Mouse (Mus musculus) gastrocnemius, adult 2 months (tissue): Measurements from ENCODE around the gene Rcbtb2. TPM values are rescaled to one million over a fixed set of nuclear protein-coding genes. Genes with fewer than 3 reads are reported as not detected.

Experiments used
- DNase-seq: peaks from one replicate; pipeline ENCODE4 v3.0.0; 2022
- H3K27ac ChIP-seq: fragments of 200-600 bp; 2 replicates; pipeline ENCODE4 v1.8.1; 2022; ENCODE audit warnings: mild to moderate bottlenecking
- H3K4me3 ChIP-seq: fragments of 200-600 bp; 2 replicates; pipeline ENCODE4 v1.8.1; 2022; ENCODE audit warnings: mild to moderate bottlenecking, moderate library complexity
- CTCF ChIP-seq: fragments of 200-600 bp; IDR thresholded peaks from 2 replicates; pipeline ENCODE4 v1.8.1; 2022; ENCODE audit warnings: antibody characterized with exemption, mild to moderate bottlenecking, moderate library complexity
- intact Hi-C: fragments of 180-260 bp; cut with DNase I; formaldehyde crosslinking; loops from one replicate; pipeline ENCODE4 v1.15.1; 2025
- total RNA-seq, 2 experiments: library from RNA; stranded (reverse); gene quantifications; 2 replicates each; pipeline ENCODE4 v1.2.3; 2021

The Rcbtb2 gene
- total RNA-seq, 2 experiments from 2014 or later = 14.4 to 18.5 TPM

DNA sequence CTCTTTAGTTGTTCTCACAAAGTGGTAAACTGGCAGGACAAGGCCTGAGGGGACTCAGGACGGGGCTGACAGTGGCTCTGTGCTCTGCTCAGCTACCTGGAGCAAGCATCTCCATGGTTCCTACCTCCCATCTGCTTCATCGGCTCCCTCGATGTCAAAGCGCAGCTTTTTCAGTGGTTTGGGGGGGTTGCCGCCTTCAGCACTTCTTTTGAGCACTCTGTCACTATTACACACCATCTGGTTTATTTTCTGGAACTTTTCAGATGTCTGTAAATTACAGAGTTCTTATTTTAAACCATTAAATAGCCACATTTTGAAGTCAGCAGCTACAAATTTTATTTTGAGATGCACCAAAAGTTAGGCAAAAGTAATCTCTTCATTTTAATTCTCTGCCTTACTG lies 76.2 kb downstream of the Rcbtb2 start:
- TF ChIP-seq CTCF = no peak
- intact Hi-C loops = no loop called here
- no peak overlapping the region for H3K4me3 ChIP-seq
- H3K27ac ChIP-seq = no peak overlapping the region
- DNase-seq = no peak

DNA sequence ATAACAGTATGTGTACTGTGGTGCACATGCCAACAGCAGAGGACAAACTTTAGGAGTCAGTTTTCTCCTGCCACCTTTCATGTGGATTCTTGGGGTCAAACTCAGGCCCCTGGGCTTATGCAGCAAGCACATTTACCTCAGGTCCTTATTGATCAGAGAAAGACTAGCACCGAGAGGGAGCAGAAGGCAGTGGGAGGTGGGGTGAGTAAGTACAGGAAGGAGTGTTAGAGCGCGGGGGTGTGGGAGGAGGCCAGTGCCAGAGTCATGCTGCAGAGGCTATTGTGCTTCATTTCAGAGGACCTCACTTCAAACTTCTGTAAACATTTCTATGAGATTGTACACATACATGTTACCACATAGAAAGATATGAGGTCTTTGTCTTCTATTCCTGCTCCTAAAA lies 78.6 kb downstream of the Rcbtb2 start:
- H3K4me3 ChIP-seq = no peak overlapping the region
- DNase-seq = no peak
- H3K27ac ChIP-seq = no peak overlapping the region
- intact Hi-C loops = no loop called here
- no peak for TF ChIP-seq CTCF

DNA sequence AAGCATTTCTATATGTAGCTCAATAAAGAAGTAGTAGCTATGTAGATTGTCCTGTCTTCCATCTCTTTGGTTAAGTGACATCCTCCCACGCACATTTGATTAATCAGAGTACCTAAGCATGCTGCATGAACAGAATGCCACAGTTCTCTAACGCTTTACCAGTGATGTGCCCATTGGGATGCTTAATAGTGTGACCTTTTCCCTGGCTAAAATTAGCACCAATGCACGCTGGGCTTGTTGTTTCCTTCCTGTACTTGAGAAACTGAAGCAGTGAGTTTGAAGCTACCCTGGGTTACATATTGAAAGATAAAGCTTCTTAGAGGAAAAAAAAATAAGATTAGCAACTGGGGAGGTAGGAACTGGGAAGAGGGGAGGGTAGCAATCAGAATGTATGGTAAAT lies 81.2 kb downstream of the Rcbtb2 start:
- no peak for TF ChIP-seq CTCF
- H3K4me3 ChIP-seq = no peak overlapping the region
- intact Hi-C loops = no loop called here
- DNase-seq = no peak
- H3K27ac ChIP-seq = no peak overlapping the region; the same call in 1 of the 2 replicates

DNA sequence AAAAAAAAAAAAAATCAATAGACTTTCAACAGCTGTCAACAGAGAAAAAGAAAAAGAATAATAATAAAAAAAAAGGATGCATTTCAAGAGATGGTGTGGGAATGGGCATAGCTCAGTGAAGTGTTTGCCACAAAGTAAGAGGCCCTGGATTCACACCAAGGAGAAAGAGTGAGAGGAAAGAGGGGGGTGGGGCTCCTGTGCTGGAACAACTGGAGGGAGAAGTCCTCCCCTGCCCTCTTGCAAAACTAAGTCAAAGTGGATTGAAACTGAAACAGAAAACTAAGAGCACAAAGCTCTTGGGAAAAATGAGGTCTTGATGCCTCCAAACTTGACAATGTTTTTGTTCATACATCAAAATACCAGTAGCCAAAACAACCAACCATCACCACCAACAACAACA lies 86.4 kb downstream of the Rcbtb2 start:
- DNase-seq = peak; percentile 28
- TF ChIP-seq CTCF = no peak
- Histone ChIP-seq H3K27ac (peak overlapping the region; percentile 66; the same call in 1 of the 2 replicates), H3K4me3 (no peak overlapping the region)
- intact Hi-C loops = no loop called here

DNA sequence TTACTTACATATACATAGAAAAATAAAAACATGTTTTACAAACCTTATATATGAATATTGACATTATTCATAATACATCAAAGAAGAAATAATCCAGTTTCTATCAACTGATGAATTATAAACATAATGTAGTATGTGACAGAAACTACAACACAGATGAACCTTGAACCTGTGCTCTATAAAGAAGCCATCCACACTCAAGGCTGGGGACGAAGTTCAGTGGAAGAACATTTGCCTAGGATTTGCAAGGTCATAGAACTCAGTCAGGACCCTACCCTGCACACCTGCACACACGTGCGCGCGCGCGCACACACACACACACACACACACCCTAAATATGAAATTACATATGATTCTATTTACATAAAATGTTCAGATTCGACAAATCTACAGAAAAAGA lies 87.4 kb downstream of the Rcbtb2 start:
- intact Hi-C loops = no loop called here
- H3K27ac ChIP-seq = no peak overlapping the region; the same call in 1 of the 2 replicates
- DNase-seq = no peak
- no peak overlapping the region for H3K4me3 ChIP-seq
- no peak for TF ChIP-seq CTCF

DNA sequence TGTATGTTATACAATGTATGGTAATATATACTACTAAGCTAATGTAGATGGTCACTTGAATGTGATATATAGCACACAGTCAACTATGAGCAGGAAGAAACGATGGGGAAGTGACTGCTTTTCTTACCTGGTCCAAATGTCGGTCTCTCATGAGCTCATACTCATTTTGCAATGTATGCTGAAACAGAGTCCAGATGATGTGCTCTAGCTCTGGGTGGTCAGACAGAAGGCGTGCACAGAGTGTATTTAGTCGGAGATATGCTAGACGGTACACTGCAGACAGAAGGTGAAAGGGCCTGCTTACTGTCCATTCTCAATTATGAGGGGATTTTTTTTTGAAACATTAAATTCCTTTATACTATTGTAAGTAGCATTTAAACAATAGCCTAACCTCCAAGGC lies 88.6 kb downstream of the Rcbtb2 start:
- intact Hi-C loops = no loop called here
- DNase-seq = no peak
- no peak overlapping the region for H3K4me3 ChIP-seq
- no peak for TF ChIP-seq CTCF
- no peak overlapping the region for H3K27ac ChIP-seq

DNA sequence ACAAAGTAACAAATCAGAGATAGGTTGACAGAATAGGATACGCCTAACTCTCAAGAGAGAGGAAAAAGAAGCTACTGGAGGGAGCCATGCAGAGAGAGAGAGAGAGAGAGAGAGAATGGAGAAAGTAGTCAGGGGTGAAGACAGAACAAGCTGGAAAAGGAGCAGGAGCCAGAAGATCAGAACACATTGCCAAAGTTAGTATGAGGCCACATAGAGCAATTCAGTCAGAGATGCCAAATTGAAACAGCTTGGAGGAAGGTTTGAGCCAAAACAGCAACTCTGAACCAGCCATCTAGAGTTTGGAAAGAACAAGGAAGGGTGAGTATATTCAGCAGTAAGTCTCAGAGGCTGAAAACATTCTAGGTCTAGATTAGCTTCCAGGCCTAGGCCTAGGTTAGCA lies 94.2 kb downstream of the Rcbtb2 start:
- no peak for TF ChIP-seq CTCF
- DNase-seq = no peak
- Histone ChIP-seq H3K27ac (peak overlapping the region; percentile 46; the same call in 1 of the 2 replicates), H3K4me3 (no peak overlapping the region)
- intact Hi-C loops = no loop called here

DNA sequence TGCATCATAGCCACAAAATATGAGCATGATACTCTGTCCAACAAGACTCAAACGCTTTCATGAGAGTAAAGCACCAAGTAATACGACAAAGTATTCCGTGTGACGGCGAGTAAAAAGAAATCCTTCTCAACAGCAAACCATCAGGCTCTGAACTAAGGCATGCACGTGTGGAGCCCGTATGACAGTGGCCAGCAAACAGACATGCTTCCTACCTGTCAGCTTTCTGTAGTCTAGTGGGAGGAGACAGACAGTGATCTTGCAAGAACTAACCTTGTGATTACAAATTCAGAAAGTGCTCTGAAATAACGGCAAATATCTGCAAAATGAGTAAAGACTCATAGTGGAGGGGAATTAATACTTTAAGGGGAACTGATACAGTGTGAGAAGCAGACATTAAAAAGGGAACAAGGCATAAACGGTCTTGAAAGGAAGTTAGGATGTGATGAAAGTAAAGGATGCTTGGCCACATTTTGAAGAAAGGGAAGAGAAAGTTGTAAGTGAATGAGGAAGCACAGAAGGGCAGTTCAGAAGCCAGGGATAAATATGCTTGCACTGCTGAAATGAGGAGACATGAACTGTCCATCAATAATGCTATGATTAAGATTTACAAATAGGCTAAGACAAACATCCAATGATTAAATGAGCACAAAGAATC lies 99.6 kb downstream of the Rcbtb2 start:
- Histone ChIP-seq H3K27ac (no peak overlapping the region), H3K4me3 (no peak overlapping the region)
- DNase-seq = no peak
- intact Hi-C loops = no loop called here
- no peak for TF ChIP-seq CTCF

DNA sequence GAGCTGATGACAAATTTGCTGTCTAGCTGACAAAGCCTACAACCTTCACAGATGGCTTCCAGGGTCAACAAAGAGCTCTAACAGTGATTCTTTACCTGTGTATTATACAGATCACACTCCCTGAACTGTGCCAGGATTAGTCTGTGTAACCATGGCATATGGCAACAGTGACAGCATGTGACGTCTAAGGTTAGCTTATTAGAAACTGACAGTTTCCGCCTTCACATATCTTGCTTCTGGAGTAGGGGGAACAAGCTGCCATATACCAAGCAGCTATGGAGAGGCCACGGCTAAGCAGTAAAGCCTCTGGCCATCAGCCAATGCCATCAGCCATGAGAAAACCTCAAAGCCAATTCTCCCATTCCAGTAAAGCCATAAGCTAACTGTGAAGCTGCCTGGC lies 103.5 kb downstream of the Rcbtb2 start:
- no peak for TF ChIP-seq CTCF
- Histone ChIP-seq H3K4me3 (no peak overlapping the region), H3K27ac (peak overlapping the region; percentile 83)
- intact Hi-C loops = no loop called here
- DNase-seq = no peak

DNA sequence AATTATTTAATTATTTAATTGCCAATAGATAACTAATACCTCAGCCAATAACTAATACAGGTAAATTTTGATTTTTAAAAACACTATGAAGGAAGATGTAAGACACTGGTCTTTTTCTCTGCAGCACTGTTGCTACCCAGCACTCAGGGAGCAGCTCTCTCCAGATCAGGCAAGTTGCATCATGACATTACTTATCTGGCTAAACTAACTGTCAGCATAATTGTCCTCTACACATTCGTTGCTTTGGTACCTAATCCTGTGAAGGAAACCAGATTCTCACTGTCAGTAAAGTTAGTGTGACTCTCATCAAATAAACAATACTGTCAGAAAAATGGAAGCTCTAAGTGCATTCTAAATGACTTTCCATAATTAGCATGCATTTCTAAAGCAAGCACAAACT lies 104.0 kb downstream of the Rcbtb2 start:
- no peak for TF ChIP-seq CTCF
- Histone ChIP-seq H3K27ac (peak overlapping the region; percentile 83), H3K4me3 (no peak overlapping the region)
- intact Hi-C loops = no loop called here
- no peak for DNase-seq

DNA sequence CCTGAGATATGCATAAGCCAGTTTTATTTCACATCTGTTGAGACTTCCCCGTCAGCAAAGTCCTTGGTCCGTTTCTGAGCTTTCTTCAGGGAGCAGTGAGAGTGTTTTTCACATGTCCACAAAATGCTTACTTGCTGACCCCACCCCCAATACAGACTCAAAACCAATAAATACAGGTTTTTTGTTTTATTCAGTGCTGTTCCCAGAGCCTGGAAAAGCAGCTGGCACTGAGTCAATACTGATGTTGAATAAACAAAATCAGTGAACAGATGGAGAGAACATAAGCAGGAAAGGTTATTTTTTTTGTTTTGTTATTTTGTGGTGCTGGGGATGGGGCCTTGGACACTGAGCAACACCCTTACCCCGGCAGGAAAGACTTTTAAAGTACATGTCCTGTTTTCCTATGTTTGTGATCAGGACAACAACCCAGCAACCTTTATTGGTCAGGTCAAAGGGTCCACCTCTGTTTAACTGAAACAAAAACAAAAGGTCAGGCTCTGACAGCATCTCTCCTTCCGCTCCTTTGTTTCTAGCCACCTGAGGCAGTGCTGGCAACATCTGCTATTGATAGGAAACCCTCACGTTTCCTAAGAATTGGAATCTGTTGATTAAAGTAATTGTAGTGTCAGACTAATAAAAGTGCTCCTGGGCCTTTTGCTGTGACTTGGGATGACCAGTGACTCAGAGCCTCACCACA lies 108.6 kb downstream of the Rcbtb2 start:
- TF ChIP-seq CTCF = no peak
- Histone ChIP-seq H3K4me3 (no peak overlapping the region), H3K27ac (peak overlapping the region; percentile 72)
- DNase-seq = no peak
- intact Hi-C loops = loop anchor here (10.0 kb wide), 1 partner anchor 243 kb away; no protein-coding TSS in a partner anchor

DNA sequence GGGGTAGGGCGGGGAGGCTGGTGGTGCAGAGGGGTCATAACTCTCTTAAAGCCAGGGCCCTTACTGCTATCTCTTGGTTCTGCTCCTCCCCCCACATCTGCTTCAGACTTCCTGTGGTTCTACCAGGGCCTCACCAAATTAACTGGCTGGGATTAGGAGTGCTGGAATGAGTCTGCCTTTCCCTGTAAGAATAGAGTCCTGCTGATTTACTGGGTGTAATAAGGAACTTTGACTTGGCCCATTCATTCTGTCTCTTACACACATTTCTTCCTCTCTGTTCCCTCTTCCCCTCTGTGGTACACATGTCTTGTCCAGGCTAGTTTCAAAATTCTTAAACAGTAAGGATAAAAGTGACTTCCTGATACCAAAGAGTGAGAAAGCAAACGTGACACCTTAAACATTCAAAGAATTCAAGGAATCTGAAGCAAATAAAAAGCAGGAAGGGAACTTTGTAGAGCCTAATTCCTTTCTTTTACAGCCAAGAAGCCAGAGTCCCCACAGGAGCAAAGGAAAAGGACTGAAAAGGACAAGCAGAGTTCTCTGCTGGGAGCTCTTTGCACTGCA lies 111.7 kb downstream of the Rcbtb2 start:
- intact Hi-C loops = loop anchor here (5.0 to 10.0 kb wide), 4 partner anchors 53 to 240 kb away; no protein-coding TSS in a partner anchor

DNA sequence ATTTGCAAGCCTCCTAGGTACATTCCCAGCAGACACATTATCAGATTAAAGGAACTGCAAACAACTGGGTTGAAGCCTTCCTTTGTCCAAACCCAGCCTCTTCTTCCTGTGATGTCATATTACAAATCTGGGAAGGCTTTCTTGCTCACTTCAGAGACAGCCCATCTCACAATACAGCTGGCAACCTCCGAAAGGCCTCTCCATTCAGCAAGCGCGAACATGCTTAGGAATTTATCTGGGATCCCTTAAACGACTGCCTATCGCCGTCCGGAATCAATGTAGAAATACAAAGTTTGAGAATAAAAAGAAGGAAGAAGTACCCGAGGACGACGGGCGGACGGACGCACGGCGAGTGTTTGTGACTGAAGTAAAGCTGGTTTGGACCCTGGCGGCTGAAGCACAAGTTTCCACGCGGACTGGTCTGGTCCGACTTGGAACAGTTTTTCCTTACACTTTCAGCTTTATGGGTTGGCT lies 115.0 kb downstream of the Rcbtb2 start, which contains the start of gene Lpar6:
Lpar6 (plus strand) TSS at position 48 of the 474 bp plus-strand sequence.
- Histone ChIP-seq H3K4me3 (peak within 1 kb of the TSS; percentile 81), H3K27ac (peak within 1 kb of the TSS; percentile 87)
- intact Hi-C loops = loop anchor here (5.0 to 10.0 kb wide), 4 partner anchors 49 to 237 kb away; no protein-coding TSS in a partner anchor
- DNase-seq = peak; percentile 56
- peak; percentile 17; the same call in 1 of the 2 replicates for TF ChIP-seq CTCF

More for the DNA sequence above, 111.7 kb downstream of the Rcbtb2 start:
- Histone ChIP-seq H3K4me3 (no peak overlapping the region), H3K27ac (peak overlapping the region; percentile 77)
- TF ChIP-seq CTCF = no peak
- no peak for DNase-seq
